Mouse (Mus musculus) forebrain, postnatal 0 days (tissue): ENCODE measurements at regions not wholly inside any gene's neighbourhood (a gene's known extent, or its start where the extent isn't known, plus 50 kb on each side); places are given as distances from the start of the nearest gene placed in this dataset.
"Not testable (repeated sequence)": the region's sequence is repeated elsewhere in the genome, so short reads cannot be mapped to it uniquely, and the experiment has no call there.

ENCODE experiments used
- ATAC-seq: fragments of 200-750 bp; cut with Nextera tagmentation; 2 replicates; pipeline ENCODE4 v1.8.0; 2017; ENCODE audit warnings: mild to moderate bottlenecking, moderate library complexity
- DNase-seq: peaks from one replicate; pipeline ENCODE4 v3.0.0-alpha.2; 2015
- H3K27ac ChIP-seq: fragments of 300-500 bp; sonication (generic); 2 replicates; pipeline ENCODE4 v1.5.1; 2014; ENCODE audit warnings: low read depth, mild to moderate bottlenecking, antibody characterized with exemption, low read length, moderate library complexity, mixed read lengths
- H3K27me3 ChIP-seq: fragments of 300-500 bp; sonication (generic); 2 replicates; pipeline ENCODE4 v1.6.1; 2014; ENCODE audit warnings: mild to moderate bottlenecking, low read length, mixed read lengths; ENCODE audit not compliant: insufficient read depth
- H3K36me3 ChIP-seq: fragments of 300-500 bp; sonication (generic); 2 replicates; pipeline ENCODE4 v1.6.1; 2014; ENCODE audit warnings: mild to moderate bottlenecking, moderate library complexity; ENCODE audit not compliant: insufficient read depth
- H3K4me1 ChIP-seq: fragments of 300-500 bp; sonication (generic); 2 replicates; pipeline ENCODE4 v1.6.1; 2014; ENCODE audit warnings: antibody characterized with exemption; ENCODE audit not compliant: insufficient read depth
- H3K4me2 ChIP-seq: fragments of 300-500 bp; sonication (generic); 2 replicates; pipeline ENCODE4 v1.6.1; 2014; ENCODE audit warnings: low read depth, mild to moderate bottlenecking, moderate library complexity
- H3K4me3 ChIP-seq: fragments of 300-500 bp; sonication (generic); 2 replicates; pipeline ENCODE4 v1.5.1; 2014; ENCODE audit warnings: low read depth, low read length, mixed read lengths
- H3K9ac ChIP-seq: fragments of 300-500 bp; sonication (generic); 2 replicates; pipeline ENCODE4 v1.6.1; 2014; ENCODE audit warnings: mild to moderate bottlenecking
- H3K9me3 ChIP-seq: fragments of 300-500 bp; sonication (generic); 2 replicates; pipeline ENCODE4 v1.6.1; 2016; ENCODE audit warnings: low read length
- CTCF ChIP-seq: sonication (generic); IDR thresholded peaks from 2 replicates; pipeline ENCODE4 v1.5.1; 2016; ENCODE audit warnings: antibody characterized with exemption, control low read depth, low read depth
- WGBS: fragments of 180-500 bp; shearing (Covaris S2); extraction: QIAGEN DNeasy Blood & Tissue Kit; methylation state at CpG from one replicate; pipeline ENCODE4 v1.1.7; 2014; 5-methylcytosine and 5-hydroxymethylcytosine counted together

DNA sequence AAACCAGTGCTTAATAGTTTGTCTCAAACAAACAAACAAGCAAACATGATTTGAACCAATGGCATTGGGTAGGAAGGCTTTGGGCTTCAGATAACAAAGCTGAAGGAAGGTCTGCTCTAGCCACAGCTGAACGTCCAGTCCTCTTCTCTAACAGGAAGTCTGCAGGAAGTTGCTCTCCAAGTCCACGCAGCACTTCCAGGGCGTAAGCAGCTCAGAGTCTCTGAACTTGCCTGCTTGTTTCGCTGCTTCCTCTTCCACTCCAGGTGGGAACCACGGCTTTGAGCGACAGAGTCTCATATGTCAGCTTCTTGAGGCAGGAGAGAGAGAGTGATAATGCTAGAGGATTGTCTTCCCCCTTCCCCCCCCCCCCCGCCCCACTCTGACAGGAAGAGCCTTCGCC is 123.6 kb downstream of the Tnfrsf21 start:
- Histone ChIP-seq H3K4me1 (no peaks in the 10 kb centered on the region), H3K9me3 (no peaks in the 10 kb centered on the region), H3K27ac (no peak overlapping the region), H3K36me3 (no peaks in the 10 kb centered on the region), H3K4me3 (no peak overlapping the region), H3K9ac (no peak overlapping the region), H3K4me2 (no peak overlapping the region), H3K27me3 (no peaks in the 10 kb centered on the region)
- ATAC-seq (no peak), DNase-seq (no peak)
- TF ChIP-seq CTCF, result no peak
- 78% methylated on average over 8 of the region's 8 CpGs for WGBS

DNA sequence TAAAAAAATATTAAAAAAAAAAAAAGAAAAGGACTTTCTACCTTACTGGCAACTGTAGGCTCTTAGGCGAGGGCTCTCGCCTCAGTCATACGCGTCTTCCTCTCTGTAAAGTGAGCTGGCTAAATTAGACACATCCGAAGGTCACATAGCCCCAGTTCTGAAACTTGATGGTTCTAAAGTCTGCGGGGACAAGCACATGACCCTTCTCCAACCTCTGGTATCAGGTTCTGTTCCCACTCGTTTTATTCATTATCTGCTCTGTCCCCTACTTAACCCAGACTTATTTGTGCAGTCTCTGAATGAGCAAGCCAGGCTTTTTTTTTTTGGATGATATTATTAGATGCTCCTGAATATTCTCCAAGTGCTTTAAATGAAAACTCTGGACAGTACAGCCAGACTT is 125.4 kb downstream of the Tnfrsf21 start:
- no peak overlapping the region for H3K9ac ChIP-seq
- H3K36me3 ChIP-seq, result no peaks in the 10 kb centered on the region
- H3K4me3 ChIP-seq, result no peak overlapping the region
- H3K9me3 ChIP-seq, result no peaks in the 10 kb centered on the region
- H3K4me2 ChIP-seq, result no peak overlapping the region
- no peaks in the 10 kb centered on the region for H3K27me3 ChIP-seq
- WGBS, result 93% methylated on average over 7 of the region's 7 CpGs
- no peak for TF ChIP-seq CTCF
- no peak for DNase-seq
- no peaks in the 10 kb centered on the region for H3K4me1 ChIP-seq
- no peak for ATAC-seq
- H3K27ac ChIP-seq, result no peak overlapping the region

DNA sequence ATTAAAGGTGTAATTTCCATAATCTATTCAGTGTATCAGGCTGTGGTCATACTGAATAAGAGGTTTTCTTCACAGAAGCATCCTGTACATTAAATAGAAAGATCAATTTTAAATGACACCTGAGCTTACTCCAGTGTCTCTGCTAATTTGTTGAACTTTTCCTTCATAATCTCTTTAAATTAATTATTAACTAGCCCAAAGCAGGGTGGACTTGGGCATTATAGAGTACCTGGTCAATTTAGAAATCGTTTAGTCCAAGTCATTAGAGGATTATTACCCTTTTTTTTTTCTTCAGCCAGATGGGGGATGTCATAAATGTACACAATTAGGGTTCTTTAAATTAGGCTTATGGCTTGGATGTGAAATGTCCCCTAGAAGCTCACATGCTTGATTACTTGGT is 124.4 kb upstream of the Adgrf1 start:
- no peaks in the 10 kb centered on the region for H3K36me3 ChIP-seq

GRCm38 (mm10) chr17:43147935-43148334 is 122.2 kb upstream of the Adgrf1 start:
- H3K9ac ChIP-seq, result no peak overlapping the region
- no peak overlapping the region for H3K4me2 ChIP-seq
- DNase-seq (no peak), ATAC-seq (no peak)
- no peak overlapping the region for H3K27ac ChIP-seq
- TF ChIP-seq CTCF, result no peak
- WGBS, result 11% methylated on average over 3 of the region's 3 CpGs
- no peaks in the 10 kb centered on the region for H3K4me1 ChIP-seq
- H3K9me3 ChIP-seq, result no peaks in the 10 kb centered on the region
- H3K4me3 ChIP-seq, result no peak overlapping the region
- H3K27me3 ChIP-seq, result no peaks in the 10 kb centered on the region
- H3K36me3 ChIP-seq, result no peaks in the 10 kb centered on the region

More for the DNA sequence above, 124.4 kb upstream of the Adgrf1 start:
- no peaks in the 10 kb centered on the region for H3K9me3 ChIP-seq
- H3K4me2 ChIP-seq, result no peak overlapping the region
- DNase-seq (no peak), ATAC-seq (no peak)
- H3K27ac ChIP-seq, result no peak overlapping the region
- H3K9ac ChIP-seq, result no peak overlapping the region
- TF ChIP-seq CTCF, result no peak
- no peak overlapping the region for H3K4me3 ChIP-seq
- no peaks in the 10 kb centered on the region for H3K27me3 ChIP-seq
- H3K4me1 ChIP-seq, result no peaks in the 10 kb centered on the region
- WGBS, result 59% methylated on average over 1 of the region's 1 CpGs

DNA sequence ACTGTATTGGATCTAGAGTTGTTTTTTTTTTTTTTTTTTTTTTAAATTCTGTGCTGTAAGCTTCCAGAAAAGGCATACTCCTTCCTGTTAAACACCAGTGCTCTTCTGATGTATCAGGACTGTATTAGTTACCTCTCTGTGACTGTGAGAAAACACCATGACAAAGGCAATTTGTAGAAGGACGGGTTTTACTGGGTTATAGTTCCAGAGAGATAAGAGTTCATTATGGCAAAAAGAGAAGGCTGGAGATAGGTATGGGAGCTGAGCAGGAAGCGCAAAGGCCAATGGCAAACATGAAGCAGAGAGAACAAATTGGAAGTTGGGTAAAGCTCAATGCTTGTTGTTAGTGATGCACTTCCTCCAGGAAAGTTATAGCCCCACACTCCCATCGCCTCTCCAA is 117.5 kb upstream of the Adgrf1 start:
- no peaks in the 10 kb centered on the region for H3K36me3 ChIP-seq
- WGBS, result 87% methylated on average over 3 of the region's 3 CpGs
- no peak overlapping the region for H3K27ac ChIP-seq
- DNase-seq (no peak), ATAC-seq (no peak)
- TF ChIP-seq CTCF, result no peak
- H3K9me3 ChIP-seq, result no peaks in the 10 kb centered on the region
- H3K9ac ChIP-seq, result no peak overlapping the region
- 0 out of 2 replicates have a peak, but pooled peaks cover under 1% of the 10 kb centered on the region for H3K4me1 ChIP-seq
- H3K27me3 ChIP-seq, result no peaks in the 10 kb centered on the region
- H3K4me2 ChIP-seq, result no peak overlapping the region
- H3K4me3 ChIP-seq, result no peak overlapping the region

DNA sequence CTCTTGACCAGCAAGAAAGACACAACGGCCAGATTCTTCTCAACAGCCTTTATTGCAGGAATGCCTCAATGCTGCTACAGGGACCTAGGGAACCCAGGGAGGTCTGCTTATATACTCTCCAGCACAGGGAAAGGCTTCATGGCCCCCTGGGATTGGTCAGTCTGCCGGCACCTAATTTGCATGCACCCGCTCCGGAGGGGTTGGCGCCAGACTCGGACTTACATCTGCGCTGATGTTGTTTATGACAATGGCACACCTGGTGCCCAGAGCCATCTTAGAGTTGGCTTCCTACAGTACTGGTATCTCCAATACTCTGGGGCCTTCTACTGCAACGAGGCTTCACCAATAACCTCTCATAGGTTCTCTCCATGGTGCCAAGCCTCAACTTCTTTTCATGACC is 114.9 kb upstream of the Adgrf1 start:
- not testable (repeated sequence) for H3K27me3 ChIP-seq, ATAC-seq, H3K9ac ChIP-seq, H3K9me3 ChIP-seq, DNase-seq, H3K36me3 ChIP-seq, H3K4me2 ChIP-seq, H3K27ac ChIP-seq, H3K4me3 ChIP-seq
- 89% methylated on average over 8 of the region's 8 CpGs for WGBS
- H3K4me1 ChIP-seq, result peaks cover 13% of the 10 kb centered on the region; the same call in 1 of the 2 replicates

GRCm38 (mm10) chr17:43156116-43156515 is 114.0 kb upstream of the Adgrf1 start:
- ATAC-seq (no peak), DNase-seq (no peak)
- no peaks in the 10 kb centered on the region for H3K36me3 ChIP-seq
- no peak overlapping the region for H3K9ac ChIP-seq
- H3K4me3 ChIP-seq, result no peak overlapping the region
- 80% methylated on average over 5 of the region's 5 CpGs for WGBS
- H3K9me3 ChIP-seq, result no peaks in the 10 kb centered on the region
- no peaks in the 10 kb centered on the region for H3K27me3 ChIP-seq
- peaks cover 13% of the 10 kb centered on the region; the same call in 1 of the 2 replicates for H3K4me1 ChIP-seq
- no peak overlapping the region for H3K4me2 ChIP-seq
- TF ChIP-seq CTCF, result no peak
- H3K27ac ChIP-seq, result no peak overlapping the region
